Mouse (Mus musculus): ENCODE data around the gene Acsf2. TPM values are rescaled to one million over a fixed set of nuclear protein-coding genes. Genes with fewer than 3 reads are reported as not detected.
A peak's percentile ranks its signal among the peaks of the same experiment; 100 is the strongest.

Acsf2 gene
- polyA plus RNA-seq, 1 experiment from 2014 or later: 4.2 TPM

- no peaks in the 10 kb centered on the region for H3K27me3 ChIP-seq (replicated peaks)
- ATAC-seq: no peak
- WGBS: 87% methylated on average over 4 of the region's 4 CpGs
- H3K9ac ChIP-seq: no peak overlapping the region
- H3K36me3 ChIP-seq: no peaks in the 10 kb centered on the region
- 0 out of 2 replicates have a peak, but pooled peaks cover 3% of the 10 kb centered on the region for H3K4me1 ChIP-seq (replicated peaks)
- H3K9me3 ChIP-seq: no peaks in the 10 kb centered on the region
- no peak overlapping the region for H3K4me2 ChIP-seq (replicated peaks)
- H3K27ac ChIP-seq: no peak overlapping the region
- no peak overlapping the region for H3K4me3 ChIP-seq (replicated peaks)
These were observed 59.3 kb downstream of the Acsf2 start for GRCm38 (mm10) chr11:94542400-94542799.

GRCm38 (mm10) chr11:94539761-94540160 is 61.9 kb downstream of the Acsf2 start:
- 0 out of 2 replicates have a peak, but pooled peaks cover 3% of the 10 kb centered on the region for H3K4me1 ChIP-seq (replicated peaks)
- no peak for ATAC-seq
- no peak overlapping the region for H3K27ac ChIP-seq
- no peak overlapping the region for H3K4me3 ChIP-seq (replicated peaks)
- H3K9me3 ChIP-seq: no peaks in the 10 kb centered on the region
- H3K36me3 ChIP-seq: no peaks in the 10 kb centered on the region
- 78% methylated on average over 7 of the region's 7 CpGs for WGBS
- H3K9ac ChIP-seq: no peak overlapping the region
- H3K27me3 ChIP-seq (replicated peaks): no peaks in the 10 kb centered on the region
- no peak overlapping the region for H3K4me2 ChIP-seq (replicated peaks)

GRCm38 (mm10) chr11:94538733-94539292 is 62.9 kb downstream of the Acsf2 start:
- peak; percentile 48 for ATAC-seq
- Histone ChIP-seq H3K4me3 (replicated peaks) (no peak overlapping the region), H3K9me3 (no peaks in the 10 kb centered on the region), H3K4me2 (replicated peaks) (no peak overlapping the region), H3K27ac (no peak overlapping the region), H3K9ac (no peak overlapping the region), H3K36me3 (no peaks in the 10 kb centered on the region), H3K27me3 (replicated peaks) (no peaks in the 10 kb centered on the region), H3K4me1 (replicated peaks) (no peaks in the 10 kb centered on the region)
- 53% methylated on average over 8 of the region's 8 CpGs for WGBS

GRCm38 (mm10) chr11:94533171-94533570 is 68.5 kb downstream of the Acsf2 start:
- Histone ChIP-seq H3K4me3 (replicated peaks) (no peak overlapping the region), H3K27me3 (replicated peaks) (no peaks in the 10 kb centered on the region), H3K9ac (no peak overlapping the region), H3K4me1 (replicated peaks) (no peaks in the 10 kb centered on the region; the same call in 1 of the 2 replicates), H3K36me3 (no peaks in the 10 kb centered on the region), H3K27ac (no peak overlapping the region), H3K9me3 (no peaks in the 10 kb centered on the region), H3K4me2 (replicated peaks) (no peak overlapping the region)
- WGBS: 82% methylated on average over 8 of the region's 8 CpGs
- no peak for ATAC-seq

- no peak overlapping the region for H3K9ac ChIP-seq
- H3K4me1 ChIP-seq (replicated peaks): peaks cover 2% of the 10 kb centered on the region; the same call in 1 of the 2 replicates
- no peaks in the 10 kb centered on the region for H3K27me3 ChIP-seq (replicated peaks)
- no peaks in the 10 kb centered on the region for H3K36me3 ChIP-seq
- H3K4me3 ChIP-seq (replicated peaks): no peak overlapping the region
- WGBS: 42% methylated on average over 3 of the region's 3 CpGs
- no peak overlapping the region for H3K27ac ChIP-seq
- H3K4me2 ChIP-seq (replicated peaks): no peak overlapping the region
- ATAC-seq: no peak
- H3K9me3 ChIP-seq: no peaks in the 10 kb centered on the region
These were observed 72.8 kb downstream of the Acsf2 start for GRCm38 (mm10) chr11:94528879-94529278.

GRCm38 (mm10) chr11:94526171-94526879 is 75.3 kb downstream of the Acsf2 start:
- Histone ChIP-seq H3K27ac (peak overlapping the region; percentile 62), H3K27me3 (replicated peaks) (no peaks in the 10 kb centered on the region), H3K4me1 (replicated peaks) (0 out of 2 replicates have a peak, but pooled peaks cover 6% of the 10 kb centered on the region), H3K36me3 (no peaks in the 10 kb centered on the region), H3K9ac (no peak overlapping the region), H3K9me3 (no peaks in the 10 kb centered on the region), H3K4me2 (replicated peaks) (no peak overlapping the region), H3K4me3 (replicated peaks) (no peak overlapping the region)
- WGBS: 37% methylated on average over 9 of the region's 9 CpGs
- ATAC-seq: peak; percentile 60

GRCm38 (mm10) chr11:94521219-94521843 is 80.3 kb downstream of the Acsf2 start, which contains the start of gene Mycbpap:
TSS of gene Mycbpap (minus strand) at chr11:94521742.
- Histone ChIP-seq H3K9ac (peak within 1 kb of the TSS; percentile 56), H3K27ac (no peak within 1 kb of the TSS), H3K27me3 (replicated peaks) (no peaks in the 10 kb centered on the region), H3K4me1 (replicated peaks) (0 out of 2 replicates have a peak, but pooled peaks cover 7% of the 10 kb centered on the region), H3K4me2 (replicated peaks) (peak within 1 kb of the TSS; percentile 92), H3K4me3 (replicated peaks) (peak within 1 kb of the TSS; percentile 43), H3K36me3 (no peaks in the 10 kb centered on the region), H3K9me3 (no peaks in the 10 kb centered on the region)
- 1% methylated on average over 42 of the region's 42 CpGs for WGBS
- ATAC-seq: peak; percentile 86

- 0 out of 2 replicates have a peak, but pooled peaks have one; percentile 23 for ATAC-seq
- H3K27me3 ChIP-seq (replicated peaks): no peaks in the 10 kb centered on the region
- H3K4me3 ChIP-seq (replicated peaks): no peak overlapping the region
- peaks cover 7% of the 10 kb centered on the region; the same call in 1 of the 2 replicates for H3K4me1 ChIP-seq (replicated peaks)
- no peak overlapping the region for H3K9ac ChIP-seq
- H3K36me3 ChIP-seq: no peaks in the 10 kb centered on the region
- WGBS: 46% methylated on average over 9 of the region's 9 CpGs
- H3K4me2 ChIP-seq (replicated peaks): no peak overlapping the region
- no peaks in the 10 kb centered on the region for H3K9me3 ChIP-seq
- no peak overlapping the region for H3K27ac ChIP-seq
These were observed 88.2 kb downstream of the Acsf2 start for GRCm38 (mm10) chr11:94513452-94513851.

- H3K27me3 ChIP-seq (replicated peaks): no peaks in the 10 kb centered on the region
- H3K27ac ChIP-seq: no peak overlapping the region
- WGBS: 72% methylated on average over 10 of the region's 10 CpGs
- no peak overlapping the region for H3K4me2 ChIP-seq (replicated peaks)
- peak; percentile 77 for ATAC-seq
- peaks cover 7% of the 10 kb centered on the region; the same call in 1 of the 2 replicates for H3K4me1 ChIP-seq (replicated peaks)
- no peak overlapping the region for H3K9ac ChIP-seq
- H3K36me3 ChIP-seq: no peaks in the 10 kb centered on the region
- H3K4me3 ChIP-seq (replicated peaks): no peak overlapping the region
- no peaks in the 10 kb centered on the region for H3K9me3 ChIP-seq
These were observed 92.7 kb downstream of the Acsf2 start for GRCm38 (mm10) chr11:94508976-94509375.

Other genes with a start within 250 kb of the Acsf2 start
- gene Abcc3, start 208.9 kb downstream of the Acsf2 start, polyA plus RNA-seq (2015; fragmentation: Nextera tagmentation; extraction: Ambion mirVana): 1.5 and 2.6 TPM in 2 replicates
- 5.2 and 7.9 TPM in 2 replicates for gene Cacna1g, start 127.7 kb downstream of the Acsf2 start, polyA plus RNA-seq (2015; fragmentation: Nextera tagmentation; extraction: Ambion mirVana)
- 0.06 TPM in 1 of 2 replicates, not detected in the other for gene Spata20, start 115.7 kb downstream of the Acsf2 start, polyA plus RNA-seq (2015; fragmentation: Nextera tagmentation; extraction: Ambion mirVana)
- 2.1 and 3.3 TPM in 2 replicates for gene Epn3, start 101.9 kb downstream of the Acsf2 start, polyA plus RNA-seq (2015; fragmentation: Nextera tagmentation; extraction: Ambion mirVana)
- 2.0 and 2.2 TPM in 2 replicates for gene Mycbpap, start 80.1 kb downstream of the Acsf2 start, polyA plus RNA-seq (2015; fragmentation: Nextera tagmentation; extraction: Ambion mirVana)
- gene Rsad1, start 52.6 kb downstream of the Acsf2 start, polyA plus RNA-seq (2015; fragmentation: Nextera tagmentation; extraction: Ambion mirVana): 2.8 and 3.4 TPM in 2 replicates
- 1.0 and 1.4 TPM in 2 replicates for gene Chad, start 36.8 kb downstream of the Acsf2 start, polyA plus RNA-seq (2015; fragmentation: Nextera tagmentation; extraction: Ambion mirVana)
- gene Lrrc59, start 27.9 kb upstream of the Acsf2 start, polyA plus RNA-seq (2015; fragmentation: Nextera tagmentation; extraction: Ambion mirVana): 232 and 251 TPM in 2 replicates
- 134 and 148 TPM in 2 replicates for gene Mrpl27, start 51.9 kb upstream of the Acsf2 start, polyA plus RNA-seq (2015; fragmentation: Nextera tagmentation; extraction: Ambion mirVana)
- 16.2 and 18.0 TPM in 2 replicates for gene Eme1, start 52.1 kb upstream of the Acsf2 start, polyA plus RNA-seq (2015; fragmentation: Nextera tagmentation; extraction: Ambion mirVana)
- 16.1 and 16.6 TPM in 2 replicates for gene Xylt2, start 75.6 kb upstream of the Acsf2 start, polyA plus RNA-seq (2015; fragmentation: Nextera tagmentation; extraction: Ambion mirVana)
- gene Gm11541, start 102.6 kb upstream of the Acsf2 start, polyA plus RNA-seq (2015; fragmentation: Nextera tagmentation; extraction: Ambion mirVana): 0.43 and 0.54 TPM in 2 replicates
- 0.14 TPM in 1 of 2 replicates, not detected in the other for gene Cdc34b, start 139.9 kb upstream of the Acsf2 start, polyA plus RNA-seq (2015; fragmentation: Nextera tagmentation; extraction: Ambion mirVana)
- 0.06 TPM in 1 of 2 replicates, not detected in the other for gene Tmem92, start 180.8 kb upstream of the Acsf2 start, polyA plus RNA-seq (2015; fragmentation: Nextera tagmentation; extraction: Ambion mirVana)

Measured in intestine, embryonic 15.5 days (tissue).